Mouse (Mus musculus) G1E (cell line): ENCODE data around the gene Lin28b. TPM values are rescaled to one million over a fixed set of nuclear protein-coding genes. Genes with fewer than 3 reads are reported as not detected.

Source experiments
- ATAC-seq: 2 replicates; pipeline ENCODE4 v1.8.0; 2016; ENCODE audit warnings: mild to moderate bottlenecking; ENCODE audit not compliant: insufficient number of reproducible peaks, poor library complexity, low FRiP score, severe bottlenecking; ENCODE audit errors: extremely low read depth
- DNase-seq: peaks from one replicate; pipeline ENCODE4 v3.0.0; 2012; ENCODE audit warnings: low spot score
- H3K27me3 ChIP-seq: 2 replicates; pipeline ENCODE4 v1.6.1; 2012; ENCODE audit warnings: mild to moderate bottlenecking, low read length, inconsistent platforms; ENCODE audit not compliant: insufficient read depth
- H3K36me3 ChIP-seq: replicated peaks from 2 replicates; pipeline ENCODE3; 2012; ENCODE audit warnings: mild to moderate bottlenecking, inconsistent platforms
- H3K4me1 ChIP-seq: 2 replicates; pipeline ENCODE4 v1.6.1; 2012; ENCODE audit warnings: low read depth, low read length, inconsistent platforms, mixed read lengths; ENCODE audit not compliant: insufficient read depth
- H3K4me3 ChIP-seq: 2 replicates; pipeline ENCODE4 v1.5.1; 2012; ENCODE audit warnings: low read depth, mild to moderate bottlenecking, inconsistent platforms, low read length, moderate library complexity, mixed read lengths
- H3K9me3 ChIP-seq: replicated peaks from 2 replicates; pipeline ENCODE4 v1.6.1; 2012; ENCODE audit warnings: inconsistent platforms
- CTCF ChIP-seq: IDR thresholded peaks from 2 replicates; pipeline ENCODE4 v1.5.1; 2012; ENCODE audit warnings: low read depth, low read length, inconsistent platforms, mixed read lengths
- GATA1 ChIP-seq: IDR thresholded peaks from 2 replicates; pipeline ENCODE4 v1.6.1; 2012; ENCODE audit warnings: borderline replicate concordance, low read length, inconsistent platforms, mixed read lengths
- GATA2 ChIP-seq: IDR thresholded peaks from 2 replicates; pipeline ENCODE4 v1.6.1; 2012; ENCODE audit warnings: low read depth, low read length, inconsistent platforms, borderline replicate concordance
- POLR2AphosphoS5 ChIP-seq: IDR thresholded peaks from 2 replicates; pipeline ENCODE4 v1.6.1; 2012; ENCODE audit warnings: low read depth, low read length, inconsistent platforms; ENCODE audit not compliant: insufficient replicate concordance
- TAL1 ChIP-seq: conservative IDR thresholded peaks from 2 replicates; pipeline ENCODE4 v1.6.1; 2012; ENCODE audit warnings: low read depth, low read length, inconsistent platforms, mixed read lengths
- polyA plus RNA-seq: library from polyadenylated mRNA; stranded (reverse); fragments of >175 nt; gene quantifications from 2 replicates; pipeline ENCODE4 v1.2.3, GENCODE M21; 2012
- total RNA-seq, 2 experiments: library from RNA; stranded (forward) in 1 of 2; stranded (reverse) in 1 of 2; fragments of 200-1000 nt in 1 of 2; fragments of >200 nt in 1 of 2; fragmentation: Nextera tagmentation in 1 of 2; gene quantifications; 2 replicates each; pipeline ENCODE4 v1.2.3; 2014 to 2017

The Lin28b gene
- total and polyA plus RNA-seq, 3 experiments = 1.8 to 18.1 (median 18.1) TPM

DNA sequence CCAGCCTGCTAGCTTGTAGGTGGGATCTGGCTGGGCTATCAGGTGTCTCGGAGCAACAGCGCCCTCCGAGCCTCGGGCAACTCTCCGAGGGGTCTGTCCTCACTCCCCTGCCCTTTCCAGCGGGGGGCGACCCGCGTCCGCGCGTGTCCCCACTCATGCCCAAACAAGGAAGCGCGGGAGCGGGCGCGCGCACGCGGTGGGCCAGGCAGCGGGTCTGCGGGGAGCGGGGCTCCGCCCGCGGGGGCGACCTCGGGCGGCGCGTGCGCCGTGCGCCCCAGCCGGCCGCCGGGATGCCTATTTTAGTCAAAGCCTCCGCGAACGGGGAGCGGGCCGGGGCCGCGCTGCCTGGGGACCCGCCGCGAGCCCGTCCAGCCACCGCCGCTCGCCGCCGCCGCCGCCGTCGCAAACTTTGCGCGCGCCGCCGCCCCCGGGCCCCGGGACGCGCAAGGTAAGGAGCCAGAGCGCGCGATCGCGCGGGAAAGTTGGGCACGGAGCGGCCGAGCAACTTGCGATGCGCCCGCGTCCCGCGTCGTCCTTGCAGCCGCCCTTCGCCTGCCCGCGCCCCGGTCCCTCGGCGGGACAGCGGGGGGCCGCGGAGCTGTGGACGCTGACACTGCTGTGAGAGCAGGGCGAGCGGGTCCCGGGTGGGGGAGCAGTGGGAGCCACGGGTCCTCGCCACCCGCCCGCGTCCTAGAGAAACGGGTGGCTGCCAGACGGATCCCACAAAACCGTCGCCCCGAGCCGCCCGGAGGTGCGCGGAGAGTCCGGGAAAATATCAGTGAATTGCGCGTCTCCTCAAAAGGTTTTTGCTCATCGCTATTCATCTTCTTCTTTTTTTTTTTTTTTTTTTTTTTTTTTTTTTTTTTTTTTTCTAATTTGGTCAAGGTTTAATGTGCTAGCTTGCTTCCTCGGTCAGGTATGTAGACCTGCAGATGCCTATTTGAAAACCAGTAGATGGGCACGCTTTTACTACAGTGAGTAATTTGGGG lies 150.5 kb downstream of the Lin28b start, which contains the start of gene Bves:
Gene Bves (plus strand): TSS at position 339 of the 989 bp plus-strand sequence.
- ATAC-seq (no peak), DNase-seq (no peak)
- H3K4me1 ChIP-seq = no peaks in the 10 kb centered on the region
- H3K27me3 ChIP-seq = no peaks in the 10 kb centered on the region
- H3K9me3 ChIP-seq = peaks cover 3% of the 10 kb centered on the region
- TF ChIP-seq POLR2AphosphoS5 (no peak), GATA1 (no peak), GATA2 (no peak), CTCF (no peak), TAL1 (no peak)
- H3K4me3 ChIP-seq = no peak within 1 kb of the TSS
- no peaks in the 10 kb centered on the region for H3K36me3 ChIP-seq

DNA sequence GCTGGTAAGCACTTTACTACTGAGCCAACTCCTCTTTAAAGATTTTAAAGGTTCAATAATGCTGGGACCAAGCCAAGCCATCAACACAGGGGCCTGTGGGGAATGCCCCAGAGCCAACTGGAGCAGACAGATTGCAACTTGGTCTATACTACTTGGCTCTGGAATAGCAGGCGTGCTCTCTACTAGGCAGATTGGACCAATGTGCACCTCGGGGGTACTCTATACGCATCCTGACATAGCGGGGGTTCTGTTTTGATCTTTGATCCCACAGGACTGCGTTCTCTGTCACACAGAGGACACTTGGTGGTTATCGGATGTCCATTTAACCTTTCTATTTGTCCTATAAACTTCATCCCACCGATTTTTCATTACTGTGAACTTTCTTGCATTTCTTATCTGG lies 151.3 kb downstream of the Lin28b start:
- no peaks in the 10 kb centered on the region for H3K36me3 ChIP-seq
- no peak for TF ChIP-seq TAL1
- no peaks in the 10 kb centered on the region for H3K4me1 ChIP-seq
- H3K4me3 ChIP-seq = no peak overlapping the region
- H3K9me3 ChIP-seq = peaks cover 3% of the 10 kb centered on the region
- ATAC-seq = no peak
- no peaks in the 10 kb centered on the region for H3K27me3 ChIP-seq
- no peak for DNase-seq

DNA sequence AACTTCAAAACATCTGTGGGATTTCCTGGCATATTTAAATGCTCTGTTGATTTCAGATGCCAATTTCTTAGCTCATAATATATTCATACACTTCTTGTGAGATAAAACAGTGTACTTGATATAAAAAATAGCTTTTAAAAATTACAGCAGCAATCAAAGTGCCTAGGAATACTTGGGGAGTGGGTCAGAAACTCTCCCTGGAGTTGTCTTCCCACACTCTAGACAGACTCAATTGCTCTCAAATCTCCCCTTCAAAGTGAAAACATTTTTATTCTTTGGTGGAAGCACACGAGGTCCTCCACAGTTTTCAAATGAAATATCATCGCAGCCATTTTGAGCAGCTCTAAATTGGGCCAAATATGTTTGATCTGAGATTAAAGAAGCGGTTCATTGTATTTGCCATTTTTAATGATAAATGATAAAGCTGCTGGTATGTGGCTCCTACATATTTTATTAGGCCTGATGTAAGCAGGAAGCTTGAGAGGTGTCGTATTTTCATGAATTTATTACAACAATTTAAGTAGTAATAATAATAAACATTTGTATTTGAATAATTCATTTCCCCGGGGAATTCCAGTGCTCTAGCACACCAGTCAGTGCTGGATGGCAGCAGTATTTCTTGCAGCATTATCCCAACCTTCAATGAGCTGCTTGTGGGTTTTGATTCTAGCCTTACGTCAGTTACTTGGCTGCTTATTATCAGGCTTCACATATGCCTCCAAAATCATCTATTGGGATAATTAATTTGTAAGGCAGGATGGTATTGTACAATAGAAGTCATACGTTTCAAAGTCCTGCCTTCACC lies 157.8 kb downstream of the Lin28b start:
- TF ChIP-seq GATA2 (no peak), GATA1 (no peak), CTCF (no peak), POLR2AphosphoS5 (no peak), TAL1 (no peak)
- ATAC-seq (no peak), DNase-seq (no peak)
- H3K27me3 ChIP-seq = no peaks in the 10 kb centered on the region
- H3K4me1 ChIP-seq = no peaks in the 10 kb centered on the region
- H3K9me3 ChIP-seq = no peaks in the 10 kb centered on the region
- H3K4me3 ChIP-seq = no peak overlapping the region
- H3K36me3 ChIP-seq = no peaks in the 10 kb centered on the region

Other genes with a start within 250 kb of the Lin28b start
- not detected in 2 replicates for gene Bves, start 150.6 kb downstream of the Lin28b start, total RNA-seq (2014; fragmentation: Nextera tagmentation)
- gene Bves, start 150.6 kb downstream of the Lin28b start, total RNA-seq (2017) = 0.05 and 0.06 TPM in 2 replicates
- not detected in 2 replicates for gene Bves, start 150.6 kb downstream of the Lin28b start, polyA plus RNA-seq
- 19.4 and 38.3 TPM in 2 replicates for gene Hace1, start 91.4 kb upstream of the Lin28b start, total RNA-seq (2014; fragmentation: Nextera tagmentation)
- 24.6 and 25.5 TPM in 2 replicates for gene Hace1, start 91.4 kb upstream of the Lin28b start, total RNA-seq (2017)
- 2.0 TPM in 2 replicates for gene Hace1, start 91.4 kb upstream of the Lin28b start, polyA plus RNA-seq